In genomic region chr9:106308555-106308954, GRCm38 (mm10) we compare ENCODE assay signal across 9 mouse cellular contexts. TPM values are rescaled to one million over a fixed set of nuclear protein-coding genes. Genes with fewer than 3 reads are reported as not detected.
A peak's percentile ranks its signal among the peaks of the same experiment; 100 is the strongest.
DNase-seq lines count a peak whose midpoint lies in the region; ATAC-seq and TF ChIP-seq lines count a peak whose summit lies in the region.
"Had no signal": no experiment of that assay in that cellular context is flagged by ENCODE, and none has a peak within 500 bp of the region (broad histone marks: within the 10 kb centered on the region; RNA-seq: fewer than 3 reads in every experiment).

No protein-coding gene starts in this region.

- DNase-seq in hindbrain, embryonic 10.5 days (ENCODE audit: low spot score): no peak
- DNase-seq in hindbrain, embryonic 14.5 days (ENCODE audit: low spot score): no peak
- DNase-seq in 416B (ENCODE audit: low read depth): peak; percentile 73
- no peak for DNase-seq in liver, embryonic 14.5 days (ENCODE audit: low read depth in 3 of 3, low spot score in 3 of 3)
- DNase-seq in right cerebral cortex, postnatal 36 days (ENCODE audit: low spot score in 2 of 2): no peak
- no peak for DNase-seq in urinary bladder, postnatal 14 days (ENCODE audit: low spot score)
- DNase-seq in gastrocnemius, postnatal 14 days: no peak
- DNase-seq: adrenal gland, adult 8-10 months had no signal

- no peaks in the 10 kb centered on the region for H3K9me3 ChIP-seq in hindbrain, embryonic 10.5 days
- H3K9me3 ChIP-seq in hindbrain, embryonic 14.5 days (ENCODE audit: control insufficient read depth, low read length): no peaks in the 10 kb centered on the region
- H3K9me3 ChIP-seq in heart, embryonic 13.5 days: no peaks in the 10 kb centered on the region
- H3K9me3 ChIP-seq in liver, embryonic 14.5 days (ENCODE audit: control insufficient read depth, low read length): no peaks in the 10 kb centered on the region

- peaks cover 12% of the 10 kb centered on the region for H3K4me1 ChIP-seq in hindbrain, embryonic 10.5 days (replicated peaks)
- no peaks in the 10 kb centered on the region for H3K4me1 ChIP-seq in hindbrain, embryonic 14.5 days (replicated peaks; ENCODE audit: control insufficient read depth, insufficient read depth, low read length)
- H3K4me1 ChIP-seq in heart, embryonic 13.5 days: peaks cover 40% of the 10 kb centered on the region
- peaks cover 0 to 5% of the 10 kb centered on the region in 2 experiments; a peak in 2 of 4 replicates for H3K4me1 ChIP-seq in liver, embryonic 14.5 days (replicated peaks; ENCODE audit: control insufficient read depth in 2 of 2, insufficient read depth in 2 of 2, low read length in 1 of 2)

- no peak for TF ChIP-seq EP300 in liver, embryonic 14.5 days (IDR thresholded peaks at IDR 0.05; ENCODE audit: low read depth)

- no peak overlapping the region for H3K4me2 ChIP-seq in hindbrain, embryonic 14.5 days (replicated peaks)
- no peak overlapping the region for H3K4me2 ChIP-seq in heart, embryonic 13.5 days
- H3K4me2 ChIP-seq in liver, embryonic 14.5 days (ENCODE audit: low read depth): no peak overlapping the region

- no peaks in the 10 kb centered on the region for H3K27me3 ChIP-seq in hindbrain, embryonic 10.5 days (ENCODE audit: insufficient read depth, poor library complexity, severe bottlenecking)
- H3K27me3 ChIP-seq in hindbrain, embryonic 14.5 days (ENCODE audit: control insufficient read depth, insufficient read depth, low read length): no peaks in the 10 kb centered on the region
- no peaks in the 10 kb centered on the region for H3K27me3 ChIP-seq in heart, embryonic 13.5 days (replicated peaks)
- no peaks in the 10 kb centered on the region for H3K27me3 ChIP-seq in liver, embryonic 14.5 days (ENCODE audit: control insufficient read depth, insufficient read depth, low read length)

- ATAC-seq in hindbrain, embryonic 14.5 days (ENCODE audit: low FRiP score): no peak
- no peak for ATAC-seq in heart, embryonic 13.5 days (ENCODE audit: extremely low read depth, insufficient number of reproducible peaks, low FRiP score, low TSS enrichment)
- ATAC-seq in liver, embryonic 14.5 days (ENCODE audit: insufficient read depth): peak; percentile 11; the same call in 1 of the 2 replicates

- H3K4me3 ChIP-seq in hindbrain, embryonic 10.5 days: no peak overlapping the region
- H3K4me3 ChIP-seq in hindbrain, embryonic 14.5 days (replicated peaks; ENCODE audit: low read length): no peak overlapping the region
- H3K4me3 ChIP-seq in heart, embryonic 13.5 days: no peak overlapping the region
- H3K4me3 ChIP-seq in liver, embryonic 14.5 days (ENCODE audit: insufficient read depth in 1 of 2, low read depth in 2 of 2, low read length in 2 of 2): no peak overlapping the region

- WGBS in hindbrain, embryonic 10.5 days: 88% methylated on average over 2 of the region's 2 CpGs
- 88% methylated on average over 2 of the region's 2 CpGs for WGBS in hindbrain, embryonic 14.5 days
- 83% methylated on average over 2 of the region's 2 CpGs for WGBS in heart, embryonic 13.5 days
- 71% methylated on average over 2 of the region's 2 CpGs for WGBS in liver, embryonic 14.5 days (ENCODE audit: insufficient replicate concordance)

- intact Hi-C loops in gastrocnemius, postnatal 14 days (cut with DNase I; ENCODE audit: low total_unique reads): loop anchor here (5.0 kb wide), 1 partner anchor 114 kb away; no protein-coding TSS in a partner anchor

- H3K36me3 ChIP-seq in hindbrain, embryonic 10.5 days: peaks cover 17% of the 10 kb centered on the region
- no peaks in the 10 kb centered on the region for H3K36me3 ChIP-seq in hindbrain, embryonic 14.5 days (replicated peaks; ENCODE audit: control insufficient read depth, insufficient read depth)
- peaks cover 20% of the 10 kb centered on the region for H3K36me3 ChIP-seq in heart, embryonic 13.5 days
- no peaks in the 10 kb centered on the region; the same call in 1 of the 2 replicates for H3K36me3 ChIP-seq in liver, embryonic 14.5 days (replicated peaks; ENCODE audit: control insufficient read depth, insufficient read depth, low read depth)

- H3K9ac ChIP-seq in hindbrain, embryonic 14.5 days: no peak overlapping the region
- peak overlapping the region; percentile 47; the same call in 1 of the 2 replicates for H3K9ac ChIP-seq in heart, embryonic 13.5 days
- H3K9ac ChIP-seq in liver, embryonic 14.5 days (replicated peaks): no peak overlapping the region; the same call in 1 of the 2 replicates

- no peak for TF ChIP-seq CTCF in liver, embryonic 14.5 days (IDR thresholded peaks at IDR 0.05; ENCODE audit: low read depth)

- H3K27ac ChIP-seq in hindbrain, embryonic 10.5 days: peak overlapping the region; percentile 64
- H3K27ac ChIP-seq in hindbrain, embryonic 14.5 days: no peak overlapping the region
- H3K27ac ChIP-seq in heart, embryonic 13.5 days (replicated peaks): peak overlapping the region; percentile 32
- H3K27ac ChIP-seq in liver, embryonic 14.5 days: no peak overlapping the region

RNA-seq across cellular contexts. Expression of gene Poc1a, which starts 27.7 kb away (rescaled TPM):
- 36.7 and 41.8 TPM in 2 replicates for polyA plus RNA-seq in hindbrain, embryonic 10.5 days (2016; fragmentation: Nextera tagmentation; extraction: Ambion mirVana)
- 6.3 and 7.3 TPM in 2 replicates for polyA plus RNA-seq in hindbrain, embryonic 14.5 days (2014; fragmentation: Nextera tagmentation; extraction: Ambion mirVana)
- polyA plus RNA-seq in heart, embryonic 13.5 days (2015; fragmentation: Nextera tagmentation; extraction: Ambion mirVana): 26.4 and 29.9 TPM in 2 replicates
- 17.8 and 18.5 TPM in 2 replicates for polyA plus RNA-seq in liver, embryonic 14.5 days (2012; rRNA removed)
- polyA plus RNA-seq in liver, embryonic 14.5 days (2014; fragmentation: Nextera tagmentation; extraction: Ambion mirVana): 21.4 and 23.7 TPM in 2 replicates
- total RNA-seq in gastrocnemius, postnatal 14 days (2021): 1 to 10 TPM; 1.8 to 2.5 TPM

RNA-seq across cellular contexts. Expression of gene Dusp7, which starts 59.9 kb away (rescaled TPM):
- polyA plus RNA-seq in hindbrain, embryonic 10.5 days (2016; fragmentation: Nextera tagmentation; extraction: Ambion mirVana): 16.1 and 16.6 TPM in 2 replicates
- 17.9 and 19.3 TPM in 2 replicates for polyA plus RNA-seq in hindbrain, embryonic 14.5 days (2014; fragmentation: Nextera tagmentation; extraction: Ambion mirVana)
- polyA plus RNA-seq in heart, embryonic 13.5 days (2015; fragmentation: Nextera tagmentation; extraction: Ambion mirVana): 8.6 and 10.4 TPM in 2 replicates
- 8.2 and 10.0 TPM in 2 replicates for polyA plus RNA-seq in liver, embryonic 14.5 days (2012; rRNA removed)
- polyA plus RNA-seq in liver, embryonic 14.5 days (2014; fragmentation: Nextera tagmentation; extraction: Ambion mirVana): 4.4 and 4.5 TPM in 2 replicates
- 10 to 100 TPM; 13.9 to 17.6 TPM for total RNA-seq in gastrocnemius, postnatal 14 days (2021)

Comparison
In these comparisons a context has a peak if more than half of its experiments do, and no peak if none do; other contexts are left out.
1. H3K27ac ChIP-seq: peak in hindbrain, embryonic 10.5 days (single experiment) and heart, embryonic 13.5 days (single experiment); none in hindbrain, embryonic 14.5 days (single experiment) and liver, embryonic 14.5 days (single experiment).